Mouse (Mus musculus) macrophage (primary cell): ENCODE measurements around the gene Col26a1. TPM values are rescaled to one million over a fixed set of nuclear protein-coding genes. Genes with fewer than 3 reads are reported as not detected.

Source experiments
- H3K27ac ChIP-seq: fragments of 350-480 bp; formaldehyde crosslinking; 2 replicates; pipeline ENCODE4 v1.9.0; 2021
- H3K36me3 ChIP-seq: fragments of 350-480 bp; formaldehyde crosslinking; 2 replicates; pipeline ENCODE4 v1.9.0; 2021; ENCODE audit errors: inconsistent target
- H3K4me3 ChIP-seq: fragments of 350-480 bp; formaldehyde crosslinking; 2 replicates; pipeline ENCODE4 v1.9.0; 2021; ENCODE audit errors: inconsistent target
- H3K79me2 ChIP-seq: fragments of 350-480 bp; formaldehyde crosslinking; 2 replicates; pipeline ENCODE4 v1.9.0; 2021; ENCODE audit errors: inconsistent target
- WGBS: methylation state at CpG from one replicate; pipeline ENCODE4 v1.1.7; 2026; ENCODE audit warnings: inconsistent platforms; ENCODE audit not compliant: missing documents; 5-methylcytosine and 5-hydroxymethylcytosine counted together
- polyA plus RNA-seq: library from polyadenylated mRNA; stranded (reverse); fragments of 250-400 nt; gene quantifications from 3 replicates; pipeline ENCODE4 v1.2.4, GENCODE M21; 2018; ENCODE audit warnings: inconsistent platforms
- total RNA-seq, 78 experiments: library from RNA; depleted of rRNA; stranded (reverse); fragments of 250-400 nt; gene quantifications; 1 replicate in 9 of 78; 2 replicates in 24 of 78; 3 replicates in 43 of 78; 4 replicates in 2 of 78; pipeline ENCODE4 v1.2.4; 2018; ENCODE audit warnings: inconsistent platforms in 56 of 78

Col26a1 gene
- total RNA-seq (2018; cell fraction: chromatin; rRNA removed): 1 to 10 TPM in 1 of 26 experiments, not detected in 25; 3.5 TPM
- total RNA-seq (2018; cell fraction: cytosol; rRNA removed): not detected
- total RNA-seq (2018; cell fraction: nucleus; rRNA removed): under 1 TPM in 1 of 26 experiments, not detected in 25; 0.31 TPM
- not detected in 3 replicates for polyA plus RNA-seq

DNA sequence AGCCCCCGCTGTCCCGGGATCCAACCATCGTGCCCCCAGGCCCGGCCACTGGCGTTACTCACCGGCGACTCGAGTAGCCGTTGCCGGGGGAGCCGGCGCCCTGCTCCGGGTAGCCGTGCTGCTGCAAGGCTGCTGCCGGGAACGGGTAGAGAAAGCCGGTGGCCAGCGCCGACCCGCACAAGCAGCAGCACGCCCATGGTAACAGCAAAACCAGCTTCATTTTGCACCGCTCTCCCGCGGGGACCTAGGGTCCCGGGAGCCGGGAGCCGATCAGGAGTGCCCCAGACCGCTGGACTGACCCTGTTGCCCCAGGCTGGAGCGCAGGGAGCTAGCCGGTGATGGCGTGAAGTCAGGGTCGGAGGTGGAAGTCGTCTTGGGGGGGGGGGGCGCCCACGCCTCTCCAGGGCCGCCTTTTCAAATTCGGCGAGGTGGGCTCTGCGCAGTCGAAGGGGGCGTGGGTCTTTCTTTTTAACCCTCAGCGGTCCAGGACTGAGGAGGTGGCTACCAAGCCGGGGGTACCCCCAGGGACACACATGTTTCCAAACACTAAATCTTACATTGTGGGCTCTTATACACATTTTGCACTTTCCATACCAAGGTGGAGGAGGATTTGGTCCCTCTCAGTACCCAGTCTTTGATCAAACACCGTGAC is at the start of gene Col26a1:
Gene Col26a1, minus strand, starts transcription at position 422 of the 652 bp plus-strand sequence.
- Histone ChIP-seq H3K36me3 (no peaks in the 10 kb centered on the region), H3K79me2 (no peaks in the 10 kb centered on the region), H3K4me3 (no peak within 1 kb of the TSS), H3K27ac (no peak within 1 kb of the TSS)
- WGBS: 4% methylated on average over 44 of the region's 44 CpGs

DNA sequence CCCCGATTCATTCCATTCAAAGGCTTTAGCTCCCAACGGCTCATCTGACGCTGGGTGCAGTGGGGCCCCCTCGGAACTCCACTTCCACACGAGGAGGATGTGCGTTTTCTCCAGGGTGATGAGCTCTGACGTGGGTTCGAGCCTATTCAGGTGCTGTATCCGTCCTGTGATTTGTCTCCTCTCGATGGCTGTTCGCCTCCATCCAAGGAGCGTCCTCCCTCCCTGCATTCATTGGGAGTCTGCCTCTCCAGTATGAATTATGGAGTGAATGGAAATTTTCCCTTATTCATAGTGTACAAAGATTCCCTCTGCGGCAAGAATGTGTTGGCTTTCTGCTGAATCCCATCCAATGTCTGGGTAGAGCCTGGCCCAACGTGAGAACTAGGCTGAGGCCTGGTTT is 48.9 kb upstream of the Col26a1 start:
- Histone ChIP-seq H3K36me3 (no peaks in the 10 kb centered on the region), H3K79me2 (no peaks in the 10 kb centered on the region), H3K4me3 (no peak overlapping the region), H3K27ac (no peak overlapping the region)
- 90% methylated on average over 14 of the region's 14 CpGs for WGBS

GRCm38 (mm10) chr5:136929073-136929472 is 46.1 kb upstream of the Col26a1 start:
- Histone ChIP-seq H3K79me2 (no peaks in the 10 kb centered on the region), H3K36me3 (no peaks in the 10 kb centered on the region), H3K4me3 (no peak overlapping the region), H3K27ac (no peak overlapping the region)
- WGBS: 23% methylated on average over 4 of the region's 4 CpGs

- no peaks in the 10 kb centered on the region for H3K36me3 ChIP-seq
- no peak overlapping the region for H3K4me3 ChIP-seq
- no peak overlapping the region for H3K27ac ChIP-seq
- H3K79me2 ChIP-seq: no peaks in the 10 kb centered on the region
- 94% methylated on average over 6 of the region's 7 CpGs for WGBS
Measured at GRCm38 (mm10) chr5:136923751-136924478, 40.9 kb upstream of the Col26a1 start.

GRCm38 (mm10) chr5:136922830-136923229 is 39.8 kb upstream of the Col26a1 start:
- H3K27ac ChIP-seq: no peak overlapping the region
- no peaks in the 10 kb centered on the region for H3K36me3 ChIP-seq
- WGBS: 97% methylated on average over 9 of the region's 9 CpGs
- no peak overlapping the region for H3K4me3 ChIP-seq
- no peaks in the 10 kb centered on the region for H3K79me2 ChIP-seq

GRCm38 (mm10) chr5:136919546-136920301 is 36.7 kb upstream of the Col26a1 start:
- no peaks in the 10 kb centered on the region for H3K36me3 ChIP-seq
- H3K27ac ChIP-seq: no peak overlapping the region
- no peaks in the 10 kb centered on the region for H3K79me2 ChIP-seq
- H3K4me3 ChIP-seq: peak overlapping the region; percentile 66
- WGBS: 22% methylated on average over 17 of the region's 18 CpGs

GRCm38 (mm10) chr5:136918655-136919472 is 35.9 kb upstream of the Col26a1 start:
- H3K4me3 ChIP-seq: peak overlapping the region; percentile 66
- 1% methylated on average over 36 of the region's 38 CpGs for WGBS
- no peaks in the 10 kb centered on the region; the same call in 1 of the 2 replicates for H3K36me3 ChIP-seq
- H3K27ac ChIP-seq: peak overlapping the region; percentile 25
- no peaks in the 10 kb centered on the region for H3K79me2 ChIP-seq

DNA sequence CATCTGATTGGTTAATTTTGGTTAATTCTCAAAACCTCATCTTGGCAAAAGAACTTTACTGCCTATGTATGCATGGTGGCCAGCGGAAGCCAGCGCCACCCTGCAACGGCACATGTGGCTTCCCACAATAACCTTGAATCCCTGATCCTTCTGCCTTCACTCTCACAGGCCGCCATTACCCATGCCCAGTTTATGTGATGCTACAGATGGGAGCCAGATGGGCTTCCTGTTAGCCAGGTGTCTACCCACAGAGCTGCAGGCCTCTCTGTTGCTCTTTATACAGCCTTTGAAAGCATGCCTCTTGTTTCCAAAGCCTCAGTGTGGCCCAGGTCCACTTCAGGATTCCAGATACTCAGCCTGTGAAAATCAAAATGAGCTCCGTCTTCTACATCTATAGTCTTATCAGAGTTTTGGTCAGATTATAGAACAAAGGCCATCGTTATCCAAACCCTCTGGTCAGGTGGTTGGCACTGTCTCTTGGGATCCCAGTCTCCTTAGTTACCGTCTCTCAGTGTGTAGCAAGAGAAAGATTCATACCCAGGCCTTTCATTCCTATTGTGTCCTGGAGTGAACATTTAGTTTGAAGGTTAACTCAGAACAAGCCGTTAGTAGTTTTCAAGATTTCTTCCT is 34.7 kb upstream of the Col26a1 start:
- H3K36me3 ChIP-seq: peaks cover 10% of the 10 kb centered on the region
- no peak overlapping the region for H3K4me3 ChIP-seq
- H3K79me2 ChIP-seq: no peaks in the 10 kb centered on the region
- 98% methylated on average over 8 of the region's 8 CpGs for WGBS
- no peak overlapping the region for H3K27ac ChIP-seq

GRCm38 (mm10) chr5:136914183-136914582 is 31.2 kb upstream of the Col26a1 start:
- no peak overlapping the region for H3K4me3 ChIP-seq
- 90% methylated on average over 3 of the region's 3 CpGs for WGBS
- H3K79me2 ChIP-seq: peaks cover 14% of the 10 kb centered on the region
- H3K27ac ChIP-seq: no peak overlapping the region
- peaks cover 30% of the 10 kb centered on the region for H3K36me3 ChIP-seq

DNA sequence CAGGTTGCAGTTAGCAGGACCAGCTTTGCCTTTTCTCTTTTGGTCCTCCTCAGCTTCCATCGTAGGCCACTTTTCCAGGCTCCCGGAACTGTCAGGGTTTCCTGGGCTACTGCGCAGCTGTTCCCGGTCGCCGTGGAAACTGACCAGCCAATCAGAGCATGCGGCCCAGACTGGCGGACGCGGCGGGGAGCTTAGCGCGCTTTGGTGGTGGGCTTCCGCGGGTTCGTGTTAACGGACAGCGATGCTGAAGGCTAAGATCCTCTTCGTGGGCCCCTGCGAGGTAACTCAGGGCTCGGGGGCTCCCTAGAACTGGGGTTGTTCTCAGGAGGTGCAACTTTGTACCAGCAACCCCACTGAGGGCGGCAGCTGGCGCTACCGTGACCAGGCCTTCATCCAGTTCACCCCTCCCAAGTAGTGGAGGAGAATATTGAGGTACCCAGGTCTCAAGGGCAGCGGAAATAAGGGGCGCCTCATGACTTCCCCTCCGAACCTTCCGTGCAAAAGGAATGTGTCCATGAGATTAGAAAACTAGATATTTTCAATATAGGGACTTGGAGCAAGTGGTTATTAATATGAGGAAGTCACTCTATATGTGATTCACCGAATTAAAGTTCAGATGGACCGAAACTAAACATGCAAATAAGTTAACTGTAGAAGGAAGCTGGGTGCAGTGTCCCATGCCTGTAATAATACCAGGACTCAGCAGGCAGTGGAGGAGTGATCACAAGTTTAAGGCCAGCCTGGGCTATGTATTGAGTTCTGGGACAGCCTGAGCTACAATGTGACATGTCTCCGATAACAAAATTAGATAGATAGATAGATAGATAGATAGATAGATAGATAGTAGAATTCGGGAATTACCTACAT is 25.2 kb upstream of the Col26a1 start, which contains the start of gene Ift22:
Gene Ift22, plus strand, starts transcription at position 160 of the 867 bp plus-strand sequence.
- H3K79me2 ChIP-seq: peaks cover 18% of the 10 kb centered on the region
- peaks cover 25% of the 10 kb centered on the region for H3K36me3 ChIP-seq
- H3K27ac ChIP-seq: peak within 1 kb of the TSS; percentile 47
- H3K4me3 ChIP-seq: peak within 1 kb of the TSS; percentile 82
- 5% methylated on average over 32 of the region's 32 CpGs for WGBS

- WGBS: 55% methylated on average over 9 of the region's 9 CpGs
- H3K27ac ChIP-seq: no peak overlapping the region
- H3K79me2 ChIP-seq: peaks cover 18% of the 10 kb centered on the region
- peaks cover 19% of the 10 kb centered on the region for H3K36me3 ChIP-seq
- peak overlapping the region; percentile 82 for H3K4me3 ChIP-seq
Measured at GRCm38 (mm10) chr5:136907587-136907986, 24.6 kb upstream of the Col26a1 start.

DNA sequence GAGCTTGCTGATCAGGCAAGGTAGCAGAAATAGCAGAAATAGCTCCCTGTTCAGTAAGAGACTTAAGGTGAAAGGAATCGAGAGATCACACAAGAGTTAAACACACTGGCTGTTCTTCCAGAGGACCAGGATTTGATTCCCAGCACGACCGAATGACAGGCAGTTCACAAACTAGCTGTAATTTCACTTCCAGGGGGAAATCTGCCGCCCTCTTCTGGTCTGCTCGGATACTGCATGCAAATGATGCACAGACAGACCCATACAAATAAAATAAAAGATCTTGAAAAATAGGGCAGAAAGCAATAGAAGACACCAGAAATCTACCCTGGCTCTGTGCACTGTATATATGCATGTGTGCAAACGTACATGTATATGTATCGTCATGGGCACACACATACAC is 22.6 kb upstream of the Col26a1 start:
- Histone ChIP-seq H3K27ac (no peak overlapping the region), H3K36me3 (no peaks in the 10 kb centered on the region; the same call in 1 of the 2 replicates), H3K4me3 (no peak overlapping the region), H3K79me2 (peaks cover 18% of the 10 kb centered on the region)
- 61% methylated on average over 7 of the region's 7 CpGs for WGBS

DNA sequence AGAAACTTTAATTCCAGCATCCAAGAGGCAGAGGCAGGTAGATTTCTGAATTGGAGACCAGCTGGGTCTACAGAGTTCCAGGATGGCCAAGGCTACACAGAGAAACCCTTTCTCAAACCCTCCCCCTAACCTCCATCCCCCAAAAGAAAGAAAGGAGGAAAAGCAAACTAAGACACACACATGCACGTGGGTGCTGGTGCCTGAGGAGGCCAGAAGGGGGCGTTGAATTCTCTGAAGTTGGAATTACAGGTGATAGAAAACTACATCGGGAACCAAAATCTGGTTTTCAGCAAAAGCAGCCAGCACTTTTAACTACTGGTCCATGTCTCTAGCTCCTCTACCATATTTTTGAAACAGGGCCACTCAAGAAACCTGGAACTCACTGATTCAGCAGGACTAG is 21.6 kb upstream of the Col26a1 start:
- 69% methylated on average over 3 of the region's 3 CpGs for WGBS
- no peak overlapping the region for H3K4me3 ChIP-seq
- H3K79me2 ChIP-seq: peaks cover 9% of the 10 kb centered on the region
- no peak overlapping the region for H3K27ac ChIP-seq
- no peaks in the 10 kb centered on the region for H3K36me3 ChIP-seq
